Mouse (Mus musculus): ENCODE results near the gene Fgfr2. TPM values are rescaled to one million over a fixed set of nuclear protein-coding genes. Genes with fewer than 3 reads are reported as not detected.
A peak's percentile ranks its signal among the peaks of the same experiment; 100 is the strongest.

Fgfr2 gene
- total and polyA plus RNA-seq, 2 experiments from 2014 or later = 12.1 to 32.6 TPM

GRCm38 (mm10) chr7:132731558-132731957 is 391.6 kb downstream of the Fgfr2 start:
- ATAC-seq (ENCODE audit: low FRiP score) (no peak), DNase-seq (ENCODE audit: low spot score) (no peak)
- no peaks in the 10 kb centered on the region for H3K27me3 ChIP-seq (ENCODE audit: insufficient read depth, low read length)
- H3K4me3 ChIP-seq (ENCODE audit: low read depth, low read length) = no peak overlapping the region
- 39% methylated on average over 6 of the region's 6 CpGs for WGBS
- no peak overlapping the region for H3K27ac ChIP-seq (ENCODE audit: low read depth, low read length)
- no peak for TF ChIP-seq CTCF (IDR thresholded peaks at IDR 0.05)
- no peaks in the 10 kb centered on the region for H3K9me3 ChIP-seq (ENCODE audit: low read length)
- no peak overlapping the region for H3K4me2 ChIP-seq (ENCODE audit: low read depth, low read length, poor library complexity, severe bottlenecking)
- H3K9ac ChIP-seq (replicated peaks; ENCODE audit: low read length, poor library complexity, severe bottlenecking) = no peak overlapping the region
- H3K4me1 ChIP-seq (ENCODE audit: insufficient read depth, low read length) = peaks cover 14% of the 10 kb centered on the region
- no peaks in the 10 kb centered on the region for H3K36me3 ChIP-seq (ENCODE audit: insufficient read depth, low read length)

- no peak for ATAC-seq (ENCODE audit: low FRiP score)
- WGBS = 65% methylated on average over 7 of the region's 7 CpGs
- Histone ChIP-seq H3K4me3 (ENCODE audit: low read depth, low read length) (no peak overlapping the region), H3K9ac (replicated peaks; ENCODE audit: low read length, poor library complexity, severe bottlenecking) (no peak overlapping the region), H3K36me3 (ENCODE audit: insufficient read depth, low read length) (no peaks in the 10 kb centered on the region), H3K27me3 (ENCODE audit: insufficient read depth, low read length) (no peaks in the 10 kb centered on the region), H3K9me3 (ENCODE audit: low read length) (no peaks in the 10 kb centered on the region), H3K4me2 (ENCODE audit: low read depth, low read length, poor library complexity, severe bottlenecking) (no peak overlapping the region), H3K4me1 (ENCODE audit: insufficient read depth, low read length) (peaks cover 14% of the 10 kb centered on the region), H3K27ac (ENCODE audit: low read depth, low read length) (no peak overlapping the region)
- DNase-seq (ENCODE audit: low spot score) = peak; percentile 38
- TF ChIP-seq CTCF (IDR thresholded peaks at IDR 0.05) = no peak
Observed at GRCm38 (mm10) chr7:132730510-132730909, 392.6 kb downstream of the Fgfr2 start.

GRCm38 (mm10) chr7:132729093-132729831 is 393.9 kb downstream of the Fgfr2 start:
- Histone ChIP-seq H3K27me3 (ENCODE audit: insufficient read depth, low read length) (no peaks in the 10 kb centered on the region), H3K27ac (ENCODE audit: low read depth, low read length) (no peak overlapping the region), H3K4me2 (ENCODE audit: low read depth, low read length, poor library complexity, severe bottlenecking) (no peak overlapping the region), H3K9me3 (ENCODE audit: low read length) (no peaks in the 10 kb centered on the region), H3K4me3 (ENCODE audit: low read depth, low read length) (no peak overlapping the region), H3K4me1 (ENCODE audit: insufficient read depth, low read length) (peaks cover 14% of the 10 kb centered on the region), H3K9ac (replicated peaks; ENCODE audit: low read length, poor library complexity, severe bottlenecking) (no peak overlapping the region), H3K36me3 (ENCODE audit: insufficient read depth, low read length) (no peaks in the 10 kb centered on the region)
- DNase-seq (ENCODE audit: low spot score) = no peak
- ATAC-seq (ENCODE audit: low FRiP score) = no peak
- no peak for TF ChIP-seq CTCF (IDR thresholded peaks at IDR 0.05)
- WGBS = 84% methylated on average over 4 of the region's 4 CpGs

- H3K27ac ChIP-seq (ENCODE audit: low read depth, low read length) = no peak overlapping the region
- no peaks in the 10 kb centered on the region for H3K4me1 ChIP-seq (ENCODE audit: insufficient read depth, low read length)
- WGBS = 73% methylated on average over 13 of the region's 13 CpGs
- no peaks in the 10 kb centered on the region for H3K27me3 ChIP-seq (ENCODE audit: insufficient read depth, low read length)
- no peak overlapping the region for H3K9ac ChIP-seq (replicated peaks; ENCODE audit: low read length, poor library complexity, severe bottlenecking)
- TF ChIP-seq CTCF (IDR thresholded peaks at IDR 0.05) = no peak
- DNase-seq (ENCODE audit: low spot score) = peak; percentile 18
- no peaks in the 10 kb centered on the region for H3K9me3 ChIP-seq (ENCODE audit: low read length)
- ATAC-seq (ENCODE audit: low FRiP score) = no peak
- no peak overlapping the region for H3K4me3 ChIP-seq (ENCODE audit: low read depth, low read length)
- no peak overlapping the region for H3K4me2 ChIP-seq (ENCODE audit: low read depth, low read length, poor library complexity, severe bottlenecking)
- no peaks in the 10 kb centered on the region for H3K36me3 ChIP-seq (ENCODE audit: insufficient read depth, low read length)
Observed at GRCm38 (mm10) chr7:132726106-132726861, 396.9 kb downstream of the Fgfr2 start.

GRCm38 (mm10) chr7:132724501-132725062 is 398.6 kb downstream of the Fgfr2 start:
- Histone ChIP-seq H3K4me3 (ENCODE audit: low read depth, low read length) (no peak overlapping the region), H3K36me3 (ENCODE audit: insufficient read depth, low read length) (no peaks in the 10 kb centered on the region), H3K4me1 (ENCODE audit: insufficient read depth, low read length) (no peaks in the 10 kb centered on the region), H3K9ac (replicated peaks; ENCODE audit: low read length, poor library complexity, severe bottlenecking) (no peak overlapping the region), H3K27ac (ENCODE audit: low read depth, low read length) (no peak overlapping the region), H3K9me3 (ENCODE audit: low read length) (no peaks in the 10 kb centered on the region), H3K27me3 (ENCODE audit: insufficient read depth, low read length) (no peaks in the 10 kb centered on the region), H3K4me2 (ENCODE audit: low read depth, low read length, poor library complexity, severe bottlenecking) (no peak overlapping the region)
- ATAC-seq (ENCODE audit: low FRiP score) (no peak), DNase-seq (ENCODE audit: low spot score) (no peak)
- 80% methylated on average over 5 of the region's 5 CpGs for WGBS
- TF ChIP-seq CTCF (IDR thresholded peaks at IDR 0.05) = no peak

- Histone ChIP-seq H3K4me3 (ENCODE audit: low read depth, low read length) (no peak overlapping the region), H3K9me3 (ENCODE audit: low read length) (no peaks in the 10 kb centered on the region), H3K4me2 (ENCODE audit: low read depth, low read length, poor library complexity, severe bottlenecking) (no peak overlapping the region), H3K27ac (ENCODE audit: low read depth, low read length) (no peak overlapping the region), H3K4me1 (ENCODE audit: insufficient read depth, low read length) (no peaks in the 10 kb centered on the region), H3K27me3 (ENCODE audit: insufficient read depth, low read length) (no peaks in the 10 kb centered on the region), H3K9ac (replicated peaks; ENCODE audit: low read length, poor library complexity, severe bottlenecking) (no peak overlapping the region), H3K36me3 (ENCODE audit: insufficient read depth, low read length) (no peaks in the 10 kb centered on the region)
- peak; percentile 93 for DNase-seq (ENCODE audit: low spot score)
- no peak for TF ChIP-seq CTCF (IDR thresholded peaks at IDR 0.05)
- 72% methylated on average over 11 of the region's 11 CpGs for WGBS
- peak; percentile 64; the same call in 1 of the 2 replicates for ATAC-seq (ENCODE audit: low FRiP score)
Observed at GRCm38 (mm10) chr7:132723906-132724305, 399.2 kb downstream of the Fgfr2 start.

All from midbrain, postnatal 0 days (tissue).